Mouse (Mus musculus) heart, adult 2 months (tissue): ENCODE data around the gene Alkbh3.

Source experiments
- CTCF ChIP-seq: fragments of 200-600 bp; IDR thresholded peaks from 2 replicates; pipeline ENCODE4 v1.8.1; 2022; ENCODE audit warnings: antibody characterized with exemption, mild to moderate bottlenecking, moderate library complexity
- EP300 ChIP-seq: fragments of 200-500 bp; IDR thresholded peaks from 2 replicates; pipeline ENCODE4 v1.6.1; 2011; ENCODE audit warnings: low read depth, low read length, control low read depth; ENCODE audit not compliant: insufficient read depth

DNA sequence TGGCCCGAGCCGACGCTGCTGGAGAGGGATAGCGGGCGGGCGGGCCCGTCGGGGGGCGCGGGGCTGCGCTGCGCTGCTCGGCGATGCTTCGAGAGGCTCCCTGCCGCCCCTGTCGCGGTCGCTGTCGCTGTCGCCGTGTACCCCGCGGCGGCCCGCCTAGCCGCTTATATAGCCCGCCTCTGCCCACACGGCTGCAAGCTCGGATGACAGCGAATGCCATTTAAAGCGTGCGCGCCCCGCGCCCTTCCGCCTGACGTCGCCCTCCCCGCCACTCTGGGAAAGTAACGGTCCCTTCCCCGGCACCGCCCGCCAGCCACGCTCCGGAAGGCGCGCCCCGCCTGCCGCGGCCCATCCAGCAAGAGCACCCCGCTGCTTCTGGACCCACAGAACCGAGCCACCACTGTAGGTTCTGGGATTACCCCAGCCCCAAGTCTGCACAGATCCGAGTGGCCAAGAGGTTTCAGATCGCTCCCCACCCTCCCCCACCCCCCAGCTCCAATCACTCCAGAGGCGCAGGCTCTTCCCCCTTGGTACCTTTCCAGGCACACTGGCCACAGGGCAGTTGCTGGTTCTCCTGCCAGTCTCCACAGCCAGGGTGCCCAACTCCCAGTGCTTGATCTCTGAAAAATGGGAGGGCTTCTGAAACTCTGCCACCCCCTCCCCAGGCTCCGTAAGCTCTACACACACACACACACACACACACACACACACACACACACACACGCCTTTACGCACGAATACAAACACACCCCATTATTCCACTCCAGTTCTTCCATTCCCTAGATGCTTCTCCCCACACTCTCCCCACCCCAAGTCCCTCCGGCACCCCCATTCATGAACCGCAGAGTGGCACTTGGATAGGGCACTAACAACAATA lies 53.5 kb downstream of the Alkbh3 start, which contains the start of gene Gm13889:
- TF ChIP-seq EP300 = no peak
- no peak for TF ChIP-seq CTCF
